Mouse (Mus musculus): ENCODE data around the gene Pde7b. TPM values are rescaled to one million over a fixed set of nuclear protein-coding genes. Genes with fewer than 3 reads are reported as not detected.

Pde7b gene
- polyA plus RNA-seq, 1 experiment from 2014 or later = 11.5 TPM

GRCm38 (mm10) chr10:20459657-20460350 lies 265.1 kb downstream of the Pde7b start:
- no peaks in the 10 kb centered on the region for H3K27me3 ChIP-seq
- H3K27ac ChIP-seq (replicated peaks) = no peak overlapping the region
- no peak overlapping the region for H3K4me3 ChIP-seq (replicated peaks)
- ATAC-seq (ENCODE audit: insufficient number of reproducible peaks, low FRiP score, low TSS enrichment, low read depth) = no peak
- no peak overlapping the region for H3K4me2 ChIP-seq (replicated peaks)
- H3K36me3 ChIP-seq = no peaks in the 10 kb centered on the region
- 76% methylated on average over 7 of the region's 7 CpGs for WGBS
- no peaks in the 10 kb centered on the region for H3K9me3 ChIP-seq (replicated peaks)
- no peak overlapping the region for H3K9ac ChIP-seq
- H3K4me1 ChIP-seq = no peaks in the 10 kb centered on the region

GRCm38 (mm10) chr10:20459160-20459559 lies 265.7 kb downstream of the Pde7b start:
- Histone ChIP-seq H3K9ac (no peak overlapping the region), H3K27me3 (no peaks in the 10 kb centered on the region), H3K9me3 (replicated peaks) (no peaks in the 10 kb centered on the region), H3K27ac (replicated peaks) (no peak overlapping the region), H3K4me1 (no peaks in the 10 kb centered on the region), H3K4me3 (replicated peaks) (no peak overlapping the region), H3K4me2 (replicated peaks) (no peak overlapping the region), H3K36me3 (no peaks in the 10 kb centered on the region)
- 57% methylated on average over 3 of the region's 3 CpGs for WGBS
- no peak for ATAC-seq (ENCODE audit: insufficient number of reproducible peaks, low FRiP score, low TSS enrichment, low read depth)

GRCm38 (mm10) chr10:20454387-20455065 lies 270.4 kb downstream of the Pde7b start:
- H3K4me2 ChIP-seq (replicated peaks) = no peak overlapping the region
- no peaks in the 10 kb centered on the region for H3K4me1 ChIP-seq
- no peak overlapping the region for H3K4me3 ChIP-seq (replicated peaks)
- no peaks in the 10 kb centered on the region for H3K9me3 ChIP-seq (replicated peaks)
- H3K36me3 ChIP-seq = no peaks in the 10 kb centered on the region
- H3K27me3 ChIP-seq = no peaks in the 10 kb centered on the region
- H3K9ac ChIP-seq = no peak overlapping the region
- H3K27ac ChIP-seq (replicated peaks) = no peak overlapping the region
- no peak for ATAC-seq (ENCODE audit: insufficient number of reproducible peaks, low FRiP score, low TSS enrichment, low read depth)
- 68% methylated on average over 6 of the region's 6 CpGs for WGBS

GRCm38 (mm10) chr10:20437428-20437827 lies 287.4 kb downstream of the Pde7b start:
- WGBS = 83% methylated on average over 9 of the region's 9 CpGs
- Histone ChIP-seq H3K27ac (replicated peaks) (no peak overlapping the region), H3K4me1 (no peaks in the 10 kb centered on the region), H3K36me3 (no peaks in the 10 kb centered on the region; the same call in 1 of the 2 replicates), H3K27me3 (no peaks in the 10 kb centered on the region), H3K4me2 (replicated peaks) (no peak overlapping the region), H3K4me3 (replicated peaks) (no peak overlapping the region), H3K9ac (no peak overlapping the region), H3K9me3 (replicated peaks) (no peaks in the 10 kb centered on the region)
- no peak for ATAC-seq (ENCODE audit: insufficient number of reproducible peaks, low FRiP score, low TSS enrichment, low read depth)

- H3K4me2 ChIP-seq (replicated peaks) = no peak overlapping the region
- 29% methylated on average over 2 of the region's 2 CpGs for WGBS
- H3K9ac ChIP-seq = no peak overlapping the region
- no peaks in the 10 kb centered on the region for H3K4me1 ChIP-seq
- H3K36me3 ChIP-seq = no peaks in the 10 kb centered on the region; the same call in 1 of the 2 replicates
- no peak overlapping the region for H3K4me3 ChIP-seq (replicated peaks)
- no peaks in the 10 kb centered on the region for H3K27me3 ChIP-seq
- no peak overlapping the region for H3K27ac ChIP-seq (replicated peaks)
- peak; percentile 34; the same call in 1 of the 2 replicates for ATAC-seq (ENCODE audit: insufficient number of reproducible peaks, low FRiP score, low TSS enrichment, low read depth)
- no peaks in the 10 kb centered on the region for H3K9me3 ChIP-seq (replicated peaks)
Observed at GRCm38 (mm10) chr10:20437021-20437420, 287.9 kb downstream of the Pde7b start.

GRCm38 (mm10) chr10:20435913-20436312 lies 289.0 kb downstream of the Pde7b start:
- H3K27ac ChIP-seq (replicated peaks) = no peak overlapping the region
- H3K4me3 ChIP-seq (replicated peaks) = no peak overlapping the region
- no peak overlapping the region for H3K4me2 ChIP-seq (replicated peaks)
- no peaks in the 10 kb centered on the region for H3K9me3 ChIP-seq (replicated peaks)
- H3K9ac ChIP-seq = no peak overlapping the region
- no peaks in the 10 kb centered on the region for H3K4me1 ChIP-seq
- H3K27me3 ChIP-seq = no peaks in the 10 kb centered on the region
- 88% methylated on average over 7 of the region's 7 CpGs for WGBS
- no peak for ATAC-seq (ENCODE audit: insufficient number of reproducible peaks, low FRiP score, low TSS enrichment, low read depth)
- no peaks in the 10 kb centered on the region; the same call in 1 of the 2 replicates for H3K36me3 ChIP-seq

- Histone ChIP-seq H3K9me3 (replicated peaks) (no peaks in the 10 kb centered on the region), H3K27me3 (no peaks in the 10 kb centered on the region), H3K27ac (replicated peaks) (no peak overlapping the region), H3K4me1 (no peaks in the 10 kb centered on the region), H3K4me3 (replicated peaks) (no peak overlapping the region), H3K4me2 (replicated peaks) (no peak overlapping the region), H3K36me3 (no peaks in the 10 kb centered on the region), H3K9ac (no peak overlapping the region)
- no peak for ATAC-seq (ENCODE audit: insufficient number of reproducible peaks, low FRiP score, low TSS enrichment, low read depth)
- WGBS = 76% methylated on average over 12 of the region's 12 CpGs
Observed at GRCm38 (mm10) chr10:20431336-20431735, 293.5 kb downstream of the Pde7b start.

GRCm38 (mm10) chr10:20421299-20421883 lies 303.5 kb downstream of the Pde7b start:
- Histone ChIP-seq H3K4me1 (no peaks in the 10 kb centered on the region), H3K4me2 (replicated peaks) (no peak overlapping the region), H3K9ac (no peak overlapping the region), H3K4me3 (replicated peaks) (no peak overlapping the region), H3K27me3 (no peaks in the 10 kb centered on the region), H3K27ac (replicated peaks) (no peak overlapping the region), H3K36me3 (no peaks in the 10 kb centered on the region), H3K9me3 (replicated peaks) (no peaks in the 10 kb centered on the region)
- ATAC-seq (ENCODE audit: insufficient number of reproducible peaks, low FRiP score, low TSS enrichment, low read depth) = no peak
- WGBS = 77% methylated on average over 10 of the region's 10 CpGs

- Histone ChIP-seq H3K4me1 (no peaks in the 10 kb centered on the region), H3K4me3 (replicated peaks) (no peak overlapping the region), H3K4me2 (replicated peaks) (no peak overlapping the region), H3K9ac (no peak overlapping the region), H3K9me3 (replicated peaks) (no peaks in the 10 kb centered on the region), H3K36me3 (no peaks in the 10 kb centered on the region), H3K27me3 (no peaks in the 10 kb centered on the region), H3K27ac (replicated peaks) (no peak overlapping the region)
- no peak for ATAC-seq (ENCODE audit: insufficient number of reproducible peaks, low FRiP score, low TSS enrichment, low read depth)
- WGBS = 74% methylated on average over 7 of the region's 7 CpGs
Observed at GRCm38 (mm10) chr10:20420296-20420695, 304.6 kb downstream of the Pde7b start.

- Histone ChIP-seq H3K9ac (no peak overlapping the region), H3K36me3 (no peaks in the 10 kb centered on the region), H3K27me3 (no peaks in the 10 kb centered on the region), H3K27ac (replicated peaks) (no peak overlapping the region), H3K4me2 (replicated peaks) (no peak overlapping the region), H3K4me3 (replicated peaks) (no peak overlapping the region), H3K4me1 (no peaks in the 10 kb centered on the region), H3K9me3 (replicated peaks) (no peaks in the 10 kb centered on the region)
- ATAC-seq (ENCODE audit: insufficient number of reproducible peaks, low FRiP score, low TSS enrichment, low read depth) = no peak
- 79% methylated on average over 10 of the region's 10 CpGs for WGBS
Observed at GRCm38 (mm10) chr10:20418856-20419219, 306.0 kb downstream of the Pde7b start.

GRCm38 (mm10) chr10:20418202-20418855 lies 306.5 kb downstream of the Pde7b start:
- Histone ChIP-seq H3K36me3 (no peaks in the 10 kb centered on the region), H3K27me3 (no peaks in the 10 kb centered on the region), H3K4me1 (no peaks in the 10 kb centered on the region), H3K9ac (no peak overlapping the region), H3K9me3 (replicated peaks) (no peaks in the 10 kb centered on the region), H3K4me3 (replicated peaks) (no peak overlapping the region), H3K27ac (replicated peaks) (no peak overlapping the region), H3K4me2 (replicated peaks) (no peak overlapping the region)
- ATAC-seq (ENCODE audit: insufficient number of reproducible peaks, low FRiP score, low TSS enrichment, low read depth) = no peak
- WGBS = 70% methylated on average over 11 of the region's 11 CpGs
